Mouse (Mus musculus): Measurements from ENCODE around the gene Vegfc. TPM values are rescaled to one million over a fixed set of nuclear protein-coding genes. Genes with fewer than 3 reads are reported as not detected.
A peak's percentile ranks its signal among the peaks of the same experiment; 100 is the strongest.

The Vegfc gene
- polyA plus RNA-seq (2016; fragmentation: Nextera tagmentation; extraction: Ambion mirVana): 8.0 and 8.8 TPM in 2 replicates

DNA sequence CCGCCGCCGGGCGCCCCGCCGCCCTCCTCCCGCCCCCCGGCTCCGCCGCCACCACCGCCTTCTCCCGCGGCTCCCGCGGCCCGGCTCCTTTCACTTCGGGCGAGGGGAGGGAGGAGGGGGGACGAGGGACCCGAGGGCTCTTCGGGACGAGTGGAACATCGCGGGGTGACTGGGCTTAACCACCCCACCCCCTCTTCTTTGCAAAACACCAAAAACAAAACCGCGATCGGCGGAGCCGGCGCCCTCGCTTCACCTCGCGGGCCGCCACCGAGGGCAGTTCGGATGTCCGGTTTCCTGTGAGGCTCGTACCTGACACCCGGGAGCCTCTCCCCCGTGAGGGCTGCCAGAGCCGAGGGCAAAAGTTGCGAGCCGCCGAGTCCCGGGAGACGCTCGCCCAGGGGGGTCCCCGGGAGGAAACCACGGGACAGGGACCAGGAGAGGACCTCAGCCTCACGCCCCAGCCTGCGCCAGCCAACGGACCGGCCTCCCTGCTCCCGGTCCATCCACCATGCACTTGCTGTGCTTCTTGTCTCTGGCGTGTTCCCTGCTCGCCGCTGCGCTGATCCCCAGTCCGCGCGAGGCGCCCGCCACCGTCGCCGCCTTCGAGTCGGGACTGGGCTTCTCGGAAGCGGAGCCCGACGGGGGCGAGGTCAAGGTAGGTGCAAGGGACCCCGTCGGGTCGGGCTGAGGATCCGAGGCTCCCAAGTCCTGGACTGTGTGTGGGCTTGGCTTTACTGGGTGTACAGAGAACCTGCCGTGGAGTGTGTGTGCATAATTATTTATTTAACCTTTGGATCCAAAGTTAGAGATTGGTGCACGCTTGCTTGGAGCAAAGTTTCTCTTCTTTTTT is at the start of gene Vegfc:
Gene Vegfc, plus strand, starts transcription at position 336 of the 850 bp plus-strand sequence.
- Histone ChIP-seq H3K9me3 (replicated peaks) (no peaks in the 10 kb centered on the region), H3K36me3 (no peaks in the 10 kb centered on the region), H3K27ac (peak within 1 kb of the TSS; percentile 96), H3K4me1 (peaks cover 23% of the 10 kb centered on the region), H3K4me3 (peak within 1 kb of the TSS; percentile 83), H3K27me3 (ENCODE audit: low read depth, poor library complexity, severe bottlenecking) (no peaks in the 10 kb centered on the region)
- peak; percentile 78 for DNase-seq (ENCODE audit: low spot score)
- under 1% methylated on average over 78 of the region's 79 CpGs for WGBS

DNA sequence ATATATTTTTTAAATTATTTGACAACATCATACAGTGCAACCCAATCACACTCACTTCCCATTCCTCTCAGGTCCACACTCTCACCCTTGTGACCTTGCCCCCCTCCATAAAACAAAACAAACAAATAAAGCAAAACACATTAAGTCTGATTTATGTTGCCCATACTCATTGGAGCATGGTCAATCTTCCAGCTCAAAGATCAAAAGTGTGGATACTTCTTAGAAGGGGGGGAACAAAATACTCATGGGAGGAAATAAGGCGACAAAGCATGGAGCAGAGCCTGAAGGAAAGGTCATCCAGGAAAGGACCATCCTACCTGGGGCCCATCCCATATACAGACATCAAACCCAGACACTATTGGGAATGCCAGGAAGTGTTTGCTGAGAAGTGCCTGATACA is 42.8 kb upstream of the Vegfc start:
- H3K27me3 ChIP-seq (ENCODE audit: low read depth, poor library complexity, severe bottlenecking): no peaks in the 10 kb centered on the region
- H3K4me3 ChIP-seq: no peak overlapping the region
- no peaks in the 10 kb centered on the region for H3K9me3 ChIP-seq (replicated peaks)
- no peaks in the 10 kb centered on the region for H3K36me3 ChIP-seq
- no peak for DNase-seq (ENCODE audit: low spot score)
- no peaks in the 10 kb centered on the region for H3K4me1 ChIP-seq
- H3K27ac ChIP-seq: no peak overlapping the region
- WGBS: 73% methylated on average over 1 of the region's 1 CpGs

DNA sequence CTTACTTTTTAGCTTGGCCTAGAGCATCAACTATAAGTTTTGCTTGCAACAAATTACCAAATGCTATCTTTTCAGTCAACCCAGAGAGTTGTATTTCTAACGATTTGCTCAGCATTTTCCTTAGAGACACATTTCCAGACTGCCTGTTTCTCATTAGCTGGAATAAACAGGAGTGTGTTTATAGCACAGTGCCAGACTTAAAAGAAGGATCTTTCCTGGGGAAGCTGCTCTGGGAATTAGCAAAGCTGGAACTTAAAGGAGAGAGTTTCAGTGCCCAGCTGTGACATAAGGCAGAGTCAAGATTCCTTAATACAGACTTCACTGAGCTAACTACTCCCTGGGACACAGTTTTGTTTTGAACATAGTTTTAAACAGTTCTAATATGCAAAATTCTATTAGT is 34.8 kb upstream of the Vegfc start:
- no peaks in the 10 kb centered on the region for H3K36me3 ChIP-seq
- 14% methylated on average over 1 of the region's 1 CpGs for WGBS
- no peak overlapping the region for H3K4me3 ChIP-seq
- H3K4me1 ChIP-seq: peaks cover 15% of the 10 kb centered on the region
- H3K9me3 ChIP-seq (replicated peaks): no peaks in the 10 kb centered on the region
- DNase-seq (ENCODE audit: low spot score): no peak
- no peaks in the 10 kb centered on the region for H3K27me3 ChIP-seq (ENCODE audit: low read depth, poor library complexity, severe bottlenecking)
- H3K27ac ChIP-seq: no peak overlapping the region

DNA sequence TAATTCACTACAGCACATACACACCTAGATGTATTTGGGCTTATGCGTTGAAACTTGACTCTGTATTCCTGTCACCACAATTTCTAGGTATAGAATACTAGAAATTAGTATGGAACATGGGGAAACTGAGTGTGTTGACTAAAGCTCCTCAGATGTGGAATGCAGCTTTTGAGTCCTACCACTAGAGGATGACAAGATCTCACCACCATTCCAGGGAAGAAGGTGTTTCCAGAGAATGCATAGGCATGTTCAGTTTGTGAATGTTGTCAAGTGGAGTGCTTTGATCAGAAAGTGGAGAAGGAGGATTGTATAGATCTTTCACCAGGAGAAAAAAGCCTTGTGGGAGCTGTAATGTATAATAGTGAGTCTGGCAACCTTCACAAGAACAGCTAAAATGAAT is 33.9 kb upstream of the Vegfc start:
- H3K4me1 ChIP-seq: peaks cover 15% of the 10 kb centered on the region
- no peak overlapping the region for H3K4me3 ChIP-seq
- H3K27me3 ChIP-seq (ENCODE audit: low read depth, poor library complexity, severe bottlenecking): no peaks in the 10 kb centered on the region
- WGBS: 91% methylated on average over 1 of the region's 1 CpGs
- no peak for DNase-seq (ENCODE audit: low spot score)
- H3K9me3 ChIP-seq (replicated peaks): no peaks in the 10 kb centered on the region
- H3K36me3 ChIP-seq: no peaks in the 10 kb centered on the region
- no peak overlapping the region for H3K27ac ChIP-seq

DNA sequence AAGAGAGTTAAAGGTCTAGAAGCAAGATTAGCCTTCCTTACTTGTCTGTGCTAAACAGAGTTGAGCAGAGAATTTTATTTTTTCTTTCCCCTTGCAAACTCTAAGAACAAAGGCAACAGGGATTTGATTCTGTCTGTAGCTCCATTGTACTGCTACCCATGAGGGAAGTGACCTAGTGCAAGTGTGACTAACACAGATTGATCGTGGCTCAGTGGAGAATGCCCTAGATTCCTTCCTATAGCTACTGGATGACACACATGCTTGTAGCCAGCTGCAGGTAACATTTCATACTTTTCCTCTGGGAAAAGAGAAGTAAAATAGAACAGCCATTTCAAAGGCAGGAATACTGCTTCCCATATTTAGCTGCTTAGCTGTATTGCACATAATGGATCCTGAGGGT is 24.2 kb upstream of the Vegfc start:
- Histone ChIP-seq H3K9me3 (replicated peaks) (no peaks in the 10 kb centered on the region), H3K4me1 (no peaks in the 10 kb centered on the region), H3K27me3 (ENCODE audit: low read depth, poor library complexity, severe bottlenecking) (no peaks in the 10 kb centered on the region), H3K4me3 (no peak overlapping the region), H3K27ac (0 out of 2 replicates have a peak overlapping the region, but pooled peaks have one; percentile 14), H3K36me3 (no peaks in the 10 kb centered on the region)
- 68% methylated on average over 1 of the region's 1 CpGs for WGBS
- DNase-seq (ENCODE audit: low spot score): no peak

DNA sequence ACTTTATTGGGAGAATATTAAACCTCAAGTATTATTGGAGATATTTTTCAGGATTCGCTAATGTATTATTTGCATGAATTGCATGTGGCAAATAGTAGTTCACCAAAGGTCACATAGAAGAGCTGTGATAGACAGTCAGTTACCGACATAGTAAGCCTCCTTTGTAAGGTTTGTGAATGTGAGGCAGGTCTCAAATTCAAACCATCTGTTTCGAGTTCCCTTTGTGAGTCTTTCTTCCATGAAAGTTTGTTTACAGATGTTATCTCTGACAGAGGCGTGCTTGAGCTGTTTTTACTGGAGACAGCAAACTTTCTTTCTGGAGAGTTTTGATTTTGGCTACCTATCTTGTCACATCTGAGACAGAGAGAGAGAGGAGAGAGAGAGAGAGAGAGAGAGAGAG is 11.9 kb upstream of the Vegfc start:
- WGBS: 25% methylated on average over 4 of the region's 4 CpGs
- Histone ChIP-seq H3K9me3 (replicated peaks) (no peaks in the 10 kb centered on the region), H3K4me1 (peaks cover 11% of the 10 kb centered on the region), H3K36me3 (no peaks in the 10 kb centered on the region), H3K27ac (no peak overlapping the region), H3K4me3 (no peak overlapping the region), H3K27me3 (ENCODE audit: low read depth, poor library complexity, severe bottlenecking) (no peaks in the 10 kb centered on the region)
- DNase-seq (ENCODE audit: low spot score): no peak

DNA sequence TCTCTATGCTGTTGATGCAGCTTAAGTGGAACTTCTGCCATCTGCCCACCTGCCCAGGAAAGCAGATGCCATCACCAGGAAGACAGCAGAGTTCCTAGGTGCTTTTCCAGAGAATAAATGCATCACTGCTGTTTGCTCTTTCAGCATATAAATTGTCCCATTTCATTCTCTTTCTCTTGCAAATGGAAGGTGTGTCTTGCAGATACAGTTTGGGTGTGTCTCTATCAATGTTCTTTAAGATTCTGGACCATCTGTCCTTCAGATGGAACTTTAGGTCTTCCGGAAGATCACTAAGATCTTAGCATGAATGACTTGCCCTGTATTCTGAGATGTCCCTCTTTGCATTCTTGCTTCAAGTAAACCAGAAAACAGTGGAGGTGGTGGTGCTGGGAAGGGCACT is 1.1 kb upstream of the Vegfc start:
- Histone ChIP-seq H3K27ac (peak overlapping the region; percentile 96), H3K4me3 (peak overlapping the region; percentile 83), H3K4me1 (peaks cover 23% of the 10 kb centered on the region), H3K27me3 (ENCODE audit: low read depth, poor library complexity, severe bottlenecking) (no peaks in the 10 kb centered on the region), H3K36me3 (no peaks in the 10 kb centered on the region), H3K9me3 (replicated peaks) (no peaks in the 10 kb centered on the region)
- no peak for DNase-seq (ENCODE audit: low spot score)
- 44% methylated on average over 1 of the region's 1 CpGs for WGBS

DNA sequence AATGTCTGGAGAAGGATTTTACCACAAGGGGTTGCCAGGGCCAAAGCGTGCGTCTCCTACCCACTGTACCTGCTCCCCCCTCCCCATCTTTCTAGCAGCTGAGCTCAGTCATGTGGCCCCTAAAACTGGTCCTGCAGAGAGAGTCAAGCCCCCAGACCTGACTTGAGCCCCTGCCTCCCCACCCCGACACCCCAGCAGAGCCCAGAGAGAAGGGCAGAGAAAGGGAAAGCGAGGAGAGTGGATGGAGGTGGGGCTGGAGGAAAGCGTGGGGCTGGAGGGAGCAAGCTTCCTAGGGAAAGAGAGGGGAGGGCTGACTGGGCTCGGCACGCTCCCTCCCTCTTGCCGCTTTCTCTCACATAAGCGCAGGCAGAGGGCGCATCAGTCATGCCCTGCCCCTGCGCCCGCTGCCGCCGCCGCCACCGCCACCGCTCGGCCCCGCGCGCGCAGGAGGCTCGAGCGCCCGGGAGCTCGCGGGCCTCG is 575 bp upstream of the Vegfc start:
- no peaks in the 10 kb centered on the region for H3K36me3 ChIP-seq
- H3K4me1 ChIP-seq: peaks cover 23% of the 10 kb centered on the region
- H3K4me3 ChIP-seq: peak overlapping the region; percentile 83
- peak; percentile 78 for DNase-seq (ENCODE audit: low spot score)
- peak overlapping the region; percentile 96 for H3K27ac ChIP-seq
- no peaks in the 10 kb centered on the region for H3K27me3 ChIP-seq (ENCODE audit: low read depth, poor library complexity, severe bottlenecking)
- WGBS: under 1% methylated on average over 23 of the region's 28 CpGs
- H3K9me3 ChIP-seq (replicated peaks): no peaks in the 10 kb centered on the region

DNA sequence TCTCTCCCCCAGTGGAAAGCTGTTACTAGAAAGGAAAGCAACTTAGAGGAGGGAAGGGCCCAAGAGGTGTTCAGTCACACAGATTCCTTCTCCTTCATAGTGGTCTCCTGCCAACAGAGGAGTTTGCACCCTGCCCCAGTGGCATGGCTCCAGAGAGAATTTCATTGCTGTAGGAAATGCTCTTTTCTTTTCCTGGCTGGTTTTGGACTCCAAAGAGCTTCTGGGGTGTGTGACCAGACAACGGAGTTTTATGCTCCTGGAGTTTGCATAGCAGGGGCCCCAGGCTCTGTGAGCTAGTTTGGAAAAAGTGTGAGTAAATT is 675 bp downstream of the Vegfc start:
- Histone ChIP-seq H3K27me3 (ENCODE audit: low read depth, poor library complexity, severe bottlenecking) (no peaks in the 10 kb centered on the region), H3K4me3 (peak overlapping the region; percentile 83), H3K9me3 (replicated peaks) (no peaks in the 10 kb centered on the region), H3K27ac (peak overlapping the region; percentile 96), H3K36me3 (no peaks in the 10 kb centered on the region), H3K4me1 (peaks cover 23% of the 10 kb centered on the region)
- no peak for DNase-seq (ENCODE audit: low spot score)
- WGBS: 0% methylated on average over 1 of the region's 1 CpGs

DNA sequence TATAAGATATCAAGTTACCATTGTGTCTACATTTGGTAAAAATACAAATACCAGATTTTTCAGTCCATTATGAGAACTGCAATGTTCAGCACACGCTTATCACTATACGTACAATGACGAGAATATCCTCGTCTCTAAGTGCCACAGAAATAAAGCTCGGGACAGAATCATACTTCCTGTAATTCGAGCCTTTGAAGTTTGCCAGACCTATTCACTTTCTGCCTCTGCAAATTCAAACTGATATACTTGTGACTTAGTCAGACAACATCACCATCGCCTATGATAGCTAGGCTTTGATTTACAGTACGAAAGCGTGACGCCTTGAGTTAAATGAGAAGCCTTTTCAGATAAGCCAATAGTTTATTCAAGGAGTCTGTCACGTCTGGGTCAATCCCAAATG is 1.6 kb downstream of the Vegfc start:
- WGBS: 28% methylated on average over 11 of the region's 11 CpGs
- Histone ChIP-seq H3K36me3 (no peaks in the 10 kb centered on the region), H3K27me3 (ENCODE audit: low read depth, poor library complexity, severe bottlenecking) (no peaks in the 10 kb centered on the region), H3K4me1 (peaks cover 23% of the 10 kb centered on the region), H3K9me3 (replicated peaks) (no peaks in the 10 kb centered on the region), H3K4me3 (peak overlapping the region; percentile 83), H3K27ac (no peak overlapping the region)
- no peak for DNase-seq (ENCODE audit: low spot score)

DNA sequence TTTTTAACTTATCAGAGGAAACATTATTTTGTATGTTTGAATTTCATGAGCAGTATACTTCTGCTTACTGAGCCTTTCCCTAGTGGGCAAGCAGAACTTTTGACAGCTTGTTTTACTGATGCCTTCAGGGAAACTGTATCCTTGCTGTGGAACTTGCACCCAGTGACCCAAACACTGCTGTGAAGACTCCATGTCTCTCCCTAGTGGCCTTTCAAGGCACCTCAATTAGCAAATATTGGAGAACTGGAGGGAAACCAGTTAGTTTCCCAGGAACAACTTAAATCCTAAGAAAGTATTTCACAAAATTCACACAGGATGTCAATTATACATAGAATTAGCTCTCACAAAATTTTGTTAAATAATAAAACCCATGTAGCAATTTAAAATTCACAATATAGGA is 2.2 kb downstream of the Vegfc start:
- Histone ChIP-seq H3K27ac (no peak overlapping the region), H3K9me3 (replicated peaks) (no peaks in the 10 kb centered on the region), H3K27me3 (ENCODE audit: low read depth, poor library complexity, severe bottlenecking) (no peaks in the 10 kb centered on the region), H3K4me1 (peaks cover 23% of the 10 kb centered on the region), H3K4me3 (peak overlapping the region; percentile 83), H3K36me3 (no peaks in the 10 kb centered on the region)
- no peak for DNase-seq (ENCODE audit: low spot score)

DNA sequence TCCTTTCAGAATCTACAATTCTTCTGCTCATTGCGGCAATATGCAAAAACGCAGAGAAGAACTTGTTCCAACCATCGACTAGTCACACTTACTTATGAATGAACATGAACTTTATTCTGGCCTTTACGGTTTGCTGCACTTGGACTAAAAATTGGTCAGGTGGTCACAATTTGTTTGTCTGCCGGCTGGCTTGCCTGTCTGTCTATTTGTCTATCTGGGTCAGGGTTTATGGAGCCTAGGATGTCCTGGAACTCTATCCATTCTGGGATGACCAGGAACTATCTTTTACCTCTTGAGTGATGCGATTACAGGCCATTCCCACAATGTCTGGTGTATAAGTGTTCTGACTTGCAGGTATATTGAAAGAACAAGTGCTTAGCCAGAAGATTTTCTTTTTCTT is 8.5 kb downstream of the Vegfc start:
- Histone ChIP-seq H3K4me1 (no peaks in the 10 kb centered on the region), H3K9me3 (replicated peaks) (no peaks in the 10 kb centered on the region), H3K27ac (no peak overlapping the region), H3K36me3 (no peaks in the 10 kb centered on the region), H3K4me3 (no peak overlapping the region), H3K27me3 (ENCODE audit: low read depth, poor library complexity, severe bottlenecking) (no peaks in the 10 kb centered on the region)
- WGBS: 93% methylated on average over 6 of the region's 6 CpGs
- DNase-seq (ENCODE audit: low spot score): no peak

DNA sequence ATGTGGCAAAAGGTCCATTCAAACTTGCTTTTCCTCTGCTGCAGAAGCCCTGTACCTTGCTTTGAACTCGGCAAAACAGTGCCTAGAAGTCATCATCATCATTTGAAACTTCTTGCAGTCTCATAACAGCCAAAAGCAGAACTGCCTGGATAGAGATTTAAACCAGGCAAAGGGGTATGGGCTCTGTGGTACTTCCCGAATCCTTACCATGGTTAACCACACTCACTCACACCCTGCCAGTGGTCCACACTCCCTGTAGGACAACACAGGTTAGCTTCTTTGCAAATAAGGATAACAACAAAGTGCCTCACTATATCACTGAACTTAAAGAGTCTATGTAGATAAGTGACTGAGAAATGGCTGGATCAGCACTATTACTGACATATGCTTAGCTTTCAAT is 9.7 kb downstream of the Vegfc start:
- H3K27me3 ChIP-seq (ENCODE audit: low read depth, poor library complexity, severe bottlenecking): no peaks in the 10 kb centered on the region
- H3K4me1 ChIP-seq: no peaks in the 10 kb centered on the region
- H3K4me3 ChIP-seq: no peak overlapping the region
- no peaks in the 10 kb centered on the region for H3K36me3 ChIP-seq
- no peak overlapping the region for H3K27ac ChIP-seq
- no peaks in the 10 kb centered on the region for H3K9me3 ChIP-seq (replicated peaks)
- DNase-seq (ENCODE audit: low spot score): no peak
- WGBS: 86% methylated on average over 2 of the region's 2 CpGs

DNA sequence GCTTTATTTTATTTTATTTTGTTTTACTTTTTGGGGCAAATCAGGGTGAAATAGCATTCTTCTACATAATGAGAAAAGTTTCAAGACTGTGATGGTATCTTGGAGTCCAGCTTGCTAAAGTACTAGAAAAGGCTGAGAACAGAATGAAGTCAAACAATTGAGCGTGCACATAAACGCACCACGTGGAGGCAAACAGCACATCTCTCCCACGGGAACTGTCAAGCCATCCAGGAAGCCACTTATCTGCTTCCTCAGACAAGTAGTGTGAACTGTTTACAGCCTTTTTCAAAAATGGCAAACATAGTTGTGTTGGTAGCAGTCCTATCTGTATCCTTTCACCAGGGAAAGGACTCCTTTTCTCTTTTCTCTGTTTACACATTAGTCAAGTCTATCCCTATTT is 11.8 kb downstream of the Vegfc start:
- Histone ChIP-seq H3K4me1 (no peaks in the 10 kb centered on the region), H3K4me3 (no peak overlapping the region), H3K9me3 (replicated peaks) (no peaks in the 10 kb centered on the region), H3K36me3 (no peaks in the 10 kb centered on the region), H3K27ac (no peak overlapping the region), H3K27me3 (ENCODE audit: low read depth, poor library complexity, severe bottlenecking) (no peaks in the 10 kb centered on the region)
- 73% methylated on average over 4 of the region's 4 CpGs for WGBS
- no peak for DNase-seq (ENCODE audit: low spot score)

All from limb, embryonic 10.5 days (tissue).